Mouse (Mus musculus): ENCODE measurements around the gene Nek6.

Nek6 gene

GRCm38 (mm10) chr2:38509004-38509719 lies 2.3 kb upstream of the Nek6 start:
- DNase-seq (ENCODE audit: low spot score in 2 of 2): no peak

DNA sequence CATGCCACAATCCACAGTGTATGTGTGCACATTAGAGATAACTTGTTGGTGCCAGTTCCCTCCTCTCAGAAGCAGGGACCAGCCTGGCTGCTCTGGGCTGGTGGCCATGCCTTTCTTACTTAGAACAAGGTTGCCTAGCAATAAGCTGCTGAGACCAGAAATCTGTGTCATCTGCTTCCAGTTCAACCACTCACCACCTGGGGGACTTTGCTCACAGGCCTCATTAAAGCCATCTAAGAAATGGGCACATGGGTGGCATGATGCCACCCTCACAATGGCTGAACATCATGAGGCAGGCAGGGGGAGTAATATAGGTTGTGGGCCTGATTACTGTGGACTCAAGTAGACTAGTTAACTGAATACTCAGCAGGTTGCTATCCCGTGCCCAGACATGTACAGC lies 1.3 kb upstream of the Nek6 start:
- no peak for DNase-seq (ENCODE audit: low spot score in 2 of 2)

GRCm38 (mm10) chr2:38512308-38513182 lies 1.1 kb downstream of the Nek6 start:
- peak; percentile 60 to 73 for DNase-seq (ENCODE audit: low spot score in 2 of 2)

- no peak for DNase-seq (ENCODE audit: low spot score in 2 of 2)
Observed at GRCm38 (mm10) chr2:38513183-38513529, 1.7 kb downstream of the Nek6 start.

GRCm38 (mm10) chr2:38514411-38514810 lies 3.0 kb downstream of the Nek6 start:
- DNase-seq (ENCODE audit: low spot score in 2 of 2): no peak

GRCm38 (mm10) chr2:38515446-38515845 lies 4.0 kb downstream of the Nek6 start:
- DNase-seq (ENCODE audit: low spot score in 2 of 2): no peak

DNA sequence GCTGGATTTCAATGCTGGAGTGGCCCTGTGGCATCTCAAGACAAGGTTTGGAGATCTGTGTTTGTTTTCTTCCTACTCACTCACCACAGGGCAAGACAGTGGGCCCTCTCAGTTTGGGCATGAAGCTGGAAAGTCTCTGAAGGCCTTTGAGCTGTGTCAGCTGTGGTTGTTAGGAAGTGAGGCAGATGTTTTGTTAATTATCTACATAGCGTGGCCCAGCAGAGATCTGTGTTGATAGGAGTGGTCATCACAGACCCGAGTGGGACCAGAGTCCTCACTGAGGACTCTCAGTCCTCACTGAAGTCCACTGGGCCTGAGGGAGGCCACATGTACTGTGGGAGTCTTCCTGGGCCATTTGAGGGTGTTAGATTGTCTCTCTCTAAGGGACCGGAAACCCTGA lies 5.0 kb downstream of the Nek6 start:
- DNase-seq (ENCODE audit: low spot score in 2 of 2): no peak

DNA sequence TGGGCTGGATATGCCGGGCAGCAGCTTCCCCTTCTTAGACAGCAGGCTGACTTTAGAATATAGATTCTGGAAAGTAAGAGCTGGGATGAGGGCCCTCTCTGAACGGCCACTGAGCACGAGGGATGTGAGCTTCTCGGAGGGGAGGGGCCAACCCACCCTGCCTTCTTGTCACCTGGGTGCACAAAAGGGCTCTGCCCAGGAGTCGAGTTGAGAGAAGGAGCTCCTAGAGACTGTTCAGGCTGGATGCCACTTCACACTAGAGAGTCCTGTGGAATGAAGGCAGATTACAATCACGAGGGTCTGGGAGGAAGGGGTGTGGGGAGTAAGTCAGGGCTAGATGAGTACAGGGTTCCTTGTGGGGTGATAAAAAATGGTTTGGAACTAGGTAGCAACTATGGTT lies 5.6 kb downstream of the Nek6 start:
- no peak for DNase-seq (ENCODE audit: low spot score in 2 of 2)

GRCm38 (mm10) chr2:38518719-38519118 lies 7.3 kb downstream of the Nek6 start:
- no peak for DNase-seq (ENCODE audit: low spot score in 2 of 2)

DNA sequence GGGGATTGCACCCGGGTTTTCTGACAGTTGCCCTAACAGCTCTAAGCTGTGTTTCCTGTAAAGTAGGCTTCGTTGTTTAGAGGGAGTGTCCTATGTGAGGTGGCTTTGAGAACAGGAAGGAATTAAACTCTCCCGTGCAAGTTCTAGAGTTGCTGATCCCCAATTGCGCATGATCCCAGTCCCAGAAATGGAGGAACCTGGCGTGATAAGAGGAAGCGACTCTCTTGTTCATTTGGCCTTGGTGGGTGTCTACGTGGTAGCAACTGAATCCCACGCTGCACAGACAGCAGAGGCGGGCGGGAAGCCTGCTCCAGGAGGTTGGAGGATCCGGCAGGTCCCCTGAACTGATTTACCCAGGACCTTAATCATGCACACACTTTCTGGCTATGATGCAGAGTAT lies 8.5 kb downstream of the Nek6 start:
- no peak for DNase-seq (ENCODE audit: low spot score in 2 of 2)

DNA sequence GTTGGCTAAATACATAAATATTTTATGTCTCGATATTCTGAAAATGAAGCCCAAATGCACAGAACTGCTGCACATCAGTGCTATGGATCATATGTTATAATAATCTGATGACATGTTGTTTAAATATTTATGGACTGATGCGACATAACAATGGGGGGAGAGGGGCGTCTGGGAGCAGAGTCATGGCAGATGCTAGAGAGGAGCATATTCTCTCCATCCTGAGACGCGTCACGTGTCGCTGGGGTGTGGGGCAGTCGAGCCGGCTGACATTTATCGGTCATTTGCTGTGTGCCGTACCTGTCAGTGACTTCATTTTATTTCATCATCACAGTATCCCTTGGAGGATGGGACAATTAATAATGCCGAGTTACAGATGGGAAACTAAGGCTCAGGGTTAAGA lies 10.2 kb downstream of the Nek6 start:
- DNase-seq (ENCODE audit: low spot score in 2 of 2): no peak

GRCm38 (mm10) chr2:38522354-38522753 lies 10.9 kb downstream of the Nek6 start:
- DNase-seq (ENCODE audit: low spot score in 2 of 2): no peak

DNA sequence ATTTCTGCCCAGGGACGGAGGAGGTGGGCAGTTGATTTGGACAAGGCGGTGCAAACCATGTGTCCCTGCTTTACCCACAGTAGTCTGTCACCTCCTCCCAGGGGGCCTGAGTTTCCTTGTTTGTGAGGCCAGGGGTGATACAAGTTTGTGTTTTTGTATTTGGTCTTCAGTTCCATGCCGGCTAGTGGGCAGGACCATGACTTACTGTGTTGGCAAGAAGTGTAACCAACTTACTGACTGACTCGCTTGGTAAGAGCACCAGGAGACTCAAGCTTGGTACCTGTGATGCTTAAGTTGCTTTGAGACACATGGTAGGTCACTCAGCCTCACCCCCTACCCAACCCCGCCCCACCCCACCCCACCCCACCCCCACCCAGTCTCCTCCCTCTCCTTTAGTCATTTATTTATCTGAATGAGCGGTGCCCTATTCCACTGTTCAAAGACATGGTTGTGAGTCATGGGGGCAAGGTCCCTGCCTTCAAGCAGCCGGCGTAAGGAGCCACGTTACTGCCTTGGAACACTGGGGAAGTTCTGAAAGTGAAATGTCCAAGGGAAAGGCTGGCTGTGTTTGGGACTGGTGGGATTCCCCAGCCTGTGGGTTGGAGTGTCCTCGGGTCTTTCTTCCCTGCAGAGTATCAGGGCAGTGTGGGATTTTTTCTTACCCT lies 12.5 kb downstream of the Nek6 start:
- DNase-seq (ENCODE audit: low spot score in 2 of 2): no peak

- DNase-seq (ENCODE audit: low spot score in 2 of 2): no peak
Observed at GRCm38 (mm10) chr2:38525034-38525433, 13.6 kb downstream of the Nek6 start.

- no peak for DNase-seq (ENCODE audit: low spot score in 2 of 2)
Observed at GRCm38 (mm10) chr2:38529582-38530152, 18.2 kb downstream of the Nek6 start.

- DNase-seq (ENCODE audit: low spot score in 2 of 2): no peak
Observed at GRCm38 (mm10) chr2:38530955-38531381, 19.5 kb downstream of the Nek6 start.

DNA sequence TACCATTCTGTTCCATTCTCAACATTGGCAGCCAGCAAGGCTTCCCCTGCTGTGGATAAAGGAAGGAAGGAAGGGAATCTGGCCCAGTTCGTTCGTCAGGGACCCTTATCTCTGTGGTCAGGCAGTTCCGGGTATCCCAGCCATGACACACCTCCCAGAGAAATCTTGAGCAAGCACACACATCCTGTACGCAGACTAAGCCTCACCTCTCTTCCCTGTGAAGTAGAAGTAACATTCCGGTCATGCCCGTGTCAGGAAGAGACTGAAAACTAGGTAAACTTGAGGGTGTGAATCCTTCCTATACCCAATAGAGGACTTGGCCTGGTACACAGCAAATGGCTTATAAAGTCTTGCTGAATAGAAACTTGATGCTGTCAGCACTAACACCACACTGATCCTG lies 21.9 kb downstream of the Nek6 start:
- peak in 1 of 2 experiments; percentile 39 for DNase-seq (ENCODE audit: low spot score in 2 of 2)

DNA sequence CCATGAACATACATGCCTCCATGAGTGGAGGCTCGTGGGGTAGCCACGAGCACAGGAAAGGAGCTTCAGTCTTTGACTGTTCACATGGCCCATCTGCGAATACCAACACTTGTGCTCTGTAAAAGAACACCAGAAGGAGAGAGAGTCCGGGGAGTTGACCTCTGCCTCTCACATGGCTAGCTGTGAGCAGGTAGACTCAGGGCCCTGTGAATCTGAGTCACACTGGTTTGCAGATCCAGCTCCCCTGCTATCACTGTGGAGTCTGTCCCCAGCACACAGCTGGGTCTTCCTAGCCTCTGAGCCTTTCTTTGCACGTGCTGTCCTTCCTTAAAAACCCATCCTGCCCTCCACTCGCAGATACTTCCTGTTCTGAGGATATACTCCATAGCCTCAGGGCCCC lies 22.3 kb downstream of the Nek6 start:
- DNase-seq (ENCODE audit: low spot score in 2 of 2): no peak

- DNase-seq (ENCODE audit: low spot score in 2 of 2): no peak
Observed at GRCm38 (mm10) chr2:38534241-38534940, 22.9 kb downstream of the Nek6 start.

GRCm38 (mm10) chr2:38535051-38535450 lies 23.6 kb downstream of the Nek6 start:
- no peak for DNase-seq (ENCODE audit: low spot score in 2 of 2)

DNA sequence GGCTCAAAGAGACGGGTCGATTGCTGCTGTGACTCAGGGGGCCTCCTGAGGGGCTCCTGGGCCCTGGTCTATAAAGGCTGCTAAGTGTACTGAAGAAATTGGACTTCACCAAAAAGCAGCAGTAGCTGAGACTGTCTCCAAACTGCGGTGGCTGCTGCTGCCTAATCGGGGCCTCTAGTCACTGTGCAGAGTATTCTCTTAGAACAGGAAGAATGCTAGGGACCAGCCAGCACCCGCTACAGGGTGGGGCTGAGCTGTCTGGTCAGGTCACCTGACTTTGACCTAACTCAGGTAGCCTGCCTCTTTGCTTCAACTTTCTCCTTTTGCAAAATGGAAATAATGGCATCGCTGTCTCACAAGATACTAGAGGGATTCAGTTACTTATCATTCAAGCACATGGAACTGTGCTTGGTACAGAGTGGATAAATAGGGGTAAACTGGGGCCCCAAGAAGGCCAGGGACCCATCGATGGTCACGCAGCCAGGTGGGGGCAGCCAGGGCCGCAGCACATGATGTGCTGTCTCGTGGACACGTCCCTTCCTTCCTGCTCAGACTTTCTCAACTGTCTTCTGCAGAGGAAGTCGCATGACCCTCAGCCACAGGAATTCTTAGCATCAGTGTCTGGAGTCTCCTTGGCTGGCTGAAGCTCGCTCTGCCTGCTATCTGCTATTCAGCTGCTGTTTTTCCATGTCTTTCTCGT lies 24.2 kb downstream of the Nek6 start:
- no peak for DNase-seq (ENCODE audit: low spot score in 2 of 2)

Data from urinary bladder, postnatal 36 days (tissue).